Mouse (Mus musculus) intestine, embryonic 15.5 days (tissue): Measurements from ENCODE around the gene Rnps1. TPM values are rescaled to one million over a fixed set of nuclear protein-coding genes. Genes with fewer than 3 reads are reported as not detected.

Source experiments
- ATAC-seq: fragments of 200-750 bp; cut with Nextera tagmentation; 2 replicates; pipeline ENCODE4 v1.8.0; 2017; ENCODE audit warnings: moderate TSS enrichment, moderate library complexity
- H3K27ac ChIP-seq: fragments of 300-500 bp; sonication (generic); 2 replicates; pipeline ENCODE4 v1.5.1; 2015; ENCODE audit warnings: mild to moderate bottlenecking, inconsistent platforms
- H3K27me3 ChIP-seq: fragments of 300-500 bp; sonication (generic); replicated peaks from 2 replicates; pipeline ENCODE4 v1.6.1; 2015; ENCODE audit warnings: inconsistent platforms
- H3K36me3 ChIP-seq: fragments of 300-500 bp; sonication (generic); 2 replicates; pipeline ENCODE4 v1.6.1; 2015; ENCODE audit warnings: inconsistent platforms
- H3K4me1 ChIP-seq: fragments of 300-500 bp; sonication (generic); replicated peaks from 2 replicates; pipeline ENCODE4 v1.6.1; 2015; ENCODE audit warnings: inconsistent platforms
- H3K4me2 ChIP-seq: fragments of 300-500 bp; sonication (generic); replicated peaks from 2 replicates; pipeline ENCODE4 v1.6.1; 2015; ENCODE audit warnings: mild to moderate bottlenecking, inconsistent platforms
- H3K4me3 ChIP-seq: fragments of 300-500 bp; sonication (generic); replicated peaks from 2 replicates; pipeline ENCODE4 v1.5.1; 2015; ENCODE audit warnings: inconsistent platforms
- H3K9ac ChIP-seq: fragments of 300-500 bp; sonication (generic); 2 replicates; pipeline ENCODE4 v1.6.1; 2015; ENCODE audit warnings: inconsistent platforms
- H3K9me3 ChIP-seq: fragments of 300-500 bp; sonication (generic); 2 replicates; pipeline ENCODE4 v1.6.1; 2016; ENCODE audit warnings: inconsistent platforms
- WGBS: fragments of 180-500 bp; shearing (Covaris S2); methylation state at CpG from one replicate; pipeline ENCODE4 v1.1.7; 2015; 5-methylcytosine and 5-hydroxymethylcytosine counted together
- polyA plus RNA-seq: library from polyadenylated mRNA; unstranded; fragments of >200 nt; fragmentation: Nextera tagmentation; extraction: Ambion mirVana; gene quantifications from 2 replicates; pipeline ENCODE4 v1.2.1, GENCODE M21; 2015

The Rnps1 gene
- polyA plus RNA-seq, 1 experiment from 2014 or later, result 257 TPM

DNA sequence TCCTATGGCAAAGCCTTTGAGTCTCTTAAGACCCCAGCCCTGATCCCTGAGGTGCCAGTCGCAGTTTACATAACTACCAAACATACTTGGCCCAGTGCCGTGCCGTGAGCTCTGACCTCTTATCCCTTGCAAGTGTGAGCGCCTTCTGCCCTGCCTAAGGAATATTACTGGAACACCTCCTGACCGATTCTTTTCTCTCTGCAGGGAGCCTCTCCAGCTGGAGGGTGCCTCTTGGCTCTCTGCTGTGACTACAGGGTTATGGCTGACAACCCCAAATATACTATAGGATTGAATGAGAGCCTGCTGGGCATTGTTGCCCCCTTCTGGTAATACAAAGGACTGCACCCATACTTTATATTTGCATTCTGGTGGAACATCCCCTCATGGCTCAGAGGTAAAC is 22.7 kb downstream of the Rnps1 start:
- peaks cover 26% of the 10 kb centered on the region for H3K36me3 ChIP-seq

DNA sequence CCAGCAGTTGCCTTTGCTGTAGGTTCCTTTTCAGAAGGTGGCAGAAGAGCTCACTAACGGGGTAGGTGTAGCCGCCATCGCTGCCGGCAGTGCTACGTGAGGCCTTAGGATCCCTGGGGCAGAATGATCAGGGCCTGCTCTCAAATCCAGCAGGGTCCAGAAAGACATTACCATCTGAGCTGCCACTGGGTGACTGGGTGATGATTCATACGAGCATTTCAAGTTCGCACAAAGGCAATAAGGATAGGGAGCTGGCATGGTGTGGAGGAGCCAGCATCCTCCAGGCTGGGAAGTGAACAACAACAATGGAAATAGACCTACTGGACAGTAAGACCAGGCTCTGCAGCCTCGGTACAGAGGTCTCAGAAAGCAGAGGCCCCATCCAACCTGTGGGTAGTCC is 26.0 kb downstream of the Rnps1 start:
- Histone ChIP-seq H3K27ac (no peak overlapping the region), H3K4me3 (no peak overlapping the region), H3K9me3 (no peaks in the 10 kb centered on the region), H3K36me3 (peaks cover 42% of the 10 kb centered on the region), H3K4me1 (no peaks in the 10 kb centered on the region), H3K27me3 (no peaks in the 10 kb centered on the region), H3K9ac (no peak overlapping the region), H3K4me2 (no peak overlapping the region)
- 86% methylated on average over 8 of the region's 8 CpGs for WGBS
- ATAC-seq, result no peak

More for the DNA sequence above, 22.7 kb downstream of the Rnps1 start:
- no peak overlapping the region for H3K27ac ChIP-seq
- H3K4me3 ChIP-seq, result no peak overlapping the region
- H3K9ac ChIP-seq, result no peak overlapping the region
- peak; percentile 48 for ATAC-seq
- no peaks in the 10 kb centered on the region for H3K9me3 ChIP-seq
- 75% methylated on average over 5 of the region's 5 CpGs for WGBS
- H3K27me3 ChIP-seq, result no peaks in the 10 kb centered on the region
- no peak overlapping the region for H3K4me2 ChIP-seq
- no peaks in the 10 kb centered on the region for H3K4me1 ChIP-seq

DNA sequence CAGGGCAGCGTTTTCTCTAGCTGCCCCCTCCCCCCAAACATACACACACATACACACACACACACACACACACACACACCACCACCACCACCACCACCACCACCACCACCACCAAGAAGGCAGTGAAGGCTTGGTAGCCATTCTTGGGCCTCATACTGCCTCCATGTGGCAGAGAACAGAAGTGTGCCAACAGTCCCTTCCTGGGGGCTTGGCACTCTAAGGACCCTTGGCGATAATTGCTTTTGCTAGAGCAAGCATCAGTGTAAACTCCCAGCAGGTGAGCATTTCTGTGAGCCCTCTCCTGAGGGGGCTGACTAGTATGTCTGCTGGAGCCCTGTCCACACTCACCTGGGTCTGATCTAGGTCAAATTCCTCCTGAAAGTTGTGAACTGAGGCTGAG is 26.8 kb downstream of the Rnps1 start:
- no peaks in the 10 kb centered on the region for H3K27me3 ChIP-seq
- WGBS, result 28% methylated on average over 2 of the region's 2 CpGs
- H3K4me3 ChIP-seq, result no peak overlapping the region
- no peak overlapping the region for H3K27ac ChIP-seq
- peaks cover 47% of the 10 kb centered on the region for H3K36me3 ChIP-seq
- H3K4me2 ChIP-seq, result no peak overlapping the region
- no peak overlapping the region for H3K9ac ChIP-seq
- no peaks in the 10 kb centered on the region for H3K9me3 ChIP-seq
- H3K4me1 ChIP-seq, result no peaks in the 10 kb centered on the region
- ATAC-seq, result no peak

DNA sequence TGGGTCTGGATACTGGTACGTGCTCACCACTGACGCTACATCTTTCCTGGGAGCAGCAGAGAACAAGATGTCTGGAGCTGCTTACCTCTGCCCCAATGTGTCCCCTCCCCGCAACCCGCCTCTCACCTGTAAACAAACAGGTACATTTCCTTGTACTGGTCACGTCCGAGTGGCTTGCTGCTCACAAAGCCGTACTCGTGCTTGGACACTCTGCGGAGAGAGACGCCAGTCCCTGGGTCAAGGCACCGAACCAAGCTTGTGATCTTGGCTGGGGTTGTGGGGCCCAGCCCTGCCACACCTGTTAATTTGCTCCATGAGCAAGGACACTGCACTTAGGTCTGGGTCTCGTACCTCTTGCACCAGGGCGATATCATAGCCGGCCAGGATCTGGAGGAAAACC is 27.7 kb downstream of the Rnps1 start:
- Histone ChIP-seq H3K27ac (no peak overlapping the region), H3K9me3 (no peaks in the 10 kb centered on the region), H3K36me3 (peaks cover 54% of the 10 kb centered on the region), H3K4me3 (no peak overlapping the region), H3K27me3 (no peaks in the 10 kb centered on the region), H3K4me2 (no peak overlapping the region), H3K4me1 (no peaks in the 10 kb centered on the region), H3K9ac (no peak overlapping the region)
- 85% methylated on average over 14 of the region's 14 CpGs for WGBS
- ATAC-seq, result peak; percentile 14; the same call in 1 of the 2 replicates

DNA sequence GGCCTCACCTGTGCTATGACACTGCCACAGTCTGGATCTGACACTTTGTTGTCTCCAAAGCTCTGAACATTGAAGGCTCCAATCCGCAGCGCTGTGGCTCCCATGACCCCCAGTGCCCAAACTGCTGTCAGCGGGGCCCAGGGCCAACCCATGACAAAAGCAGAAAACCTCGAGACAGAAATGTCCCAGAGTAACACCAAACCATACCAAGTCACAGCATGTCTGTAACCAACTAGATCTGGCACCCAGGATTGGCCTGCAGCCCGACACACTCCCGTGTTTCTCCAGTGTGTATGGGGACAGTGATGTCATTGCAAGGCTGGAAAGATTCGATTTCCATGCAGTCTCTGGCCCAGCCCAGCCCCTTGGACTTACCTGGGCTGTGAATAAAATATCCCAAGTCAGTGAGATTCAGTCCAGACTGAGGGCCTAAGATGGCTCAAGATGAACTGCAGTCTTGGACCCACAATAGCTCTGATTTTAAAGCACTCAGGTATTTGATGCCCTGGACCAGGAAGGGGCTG is 28.3 kb downstream of the Rnps1 start, which contains the start of gene Dnase1l2:
TSS of gene Dnase1l2 (minus strand) at position 474 of the 524 bp plus-strand sequence.
- Histone ChIP-seq H3K4me1 (no peaks in the 10 kb centered on the region), H3K4me2 (no peak within 1 kb of the TSS), H3K4me3 (no peak within 1 kb of the TSS), H3K27ac (no peak within 1 kb of the TSS), H3K9ac (no peak within 1 kb of the TSS), H3K9me3 (no peaks in the 10 kb centered on the region), H3K36me3 (peaks cover 56% of the 10 kb centered on the region), H3K27me3 (no peaks in the 10 kb centered on the region)
- ATAC-seq, result no peak
- 85% methylated on average over 7 of the region's 7 CpGs for WGBS

DNA sequence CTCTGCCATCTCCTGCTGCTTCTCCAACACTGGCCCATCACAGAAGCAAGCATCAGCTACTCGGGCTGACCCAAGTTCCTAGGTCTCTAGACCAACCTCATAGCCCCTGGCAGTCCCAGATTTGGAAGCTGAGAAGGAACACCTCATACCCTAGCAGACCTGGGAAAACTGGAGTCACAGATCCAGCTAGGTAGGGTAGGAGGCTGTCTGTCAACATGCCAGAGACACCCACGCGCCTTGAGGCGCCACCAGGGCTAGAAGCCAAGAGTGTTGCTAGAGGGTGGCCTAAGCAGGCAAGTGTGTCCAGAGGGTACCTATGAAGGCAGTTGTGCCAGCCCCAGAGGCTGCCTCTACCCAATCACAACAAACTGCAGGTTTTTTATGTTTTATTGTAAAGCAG is 29.0 kb downstream of the Rnps1 start:
- H3K4me2 ChIP-seq, result no peak overlapping the region
- H3K36me3 ChIP-seq, result peaks cover 62% of the 10 kb centered on the region
- WGBS, result 86% methylated on average over 4 of the region's 4 CpGs
- H3K9ac ChIP-seq, result no peak overlapping the region
- no peak for ATAC-seq
- no peak overlapping the region for H3K27ac ChIP-seq
- H3K4me3 ChIP-seq, result no peak overlapping the region
- H3K9me3 ChIP-seq, result no peaks in the 10 kb centered on the region
- no peaks in the 10 kb centered on the region for H3K4me1 ChIP-seq
- no peaks in the 10 kb centered on the region for H3K27me3 ChIP-seq

DNA sequence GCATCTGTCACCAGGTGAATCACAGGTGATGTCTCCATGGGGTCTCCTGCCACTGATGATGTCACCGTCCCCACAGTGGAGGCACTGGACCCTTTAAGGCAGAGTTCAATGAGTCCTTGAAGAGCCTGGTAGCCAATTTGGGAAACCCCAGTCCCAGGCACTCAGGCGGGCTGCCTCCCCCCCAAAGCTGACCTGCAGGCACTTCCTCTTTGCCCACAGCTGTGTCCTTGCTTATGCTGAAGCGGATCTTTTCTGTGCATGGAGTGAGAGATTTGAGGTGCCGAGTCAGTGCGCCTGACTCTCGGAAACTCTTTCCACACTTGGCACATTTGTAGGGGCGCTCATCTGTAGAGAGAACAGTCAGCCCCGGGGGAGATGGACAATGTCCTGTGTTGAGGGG is 32.2 kb downstream of the Rnps1 start:
- ATAC-seq, result no peak
- Histone ChIP-seq H3K27ac (no peak overlapping the region), H3K36me3 (peaks cover 61% of the 10 kb centered on the region), H3K4me1 (no peaks in the 10 kb centered on the region), H3K4me3 (no peak overlapping the region), H3K9ac (no peak overlapping the region), H3K4me2 (no peak overlapping the region), H3K9me3 (no peaks in the 10 kb centered on the region), H3K27me3 (no peaks in the 10 kb centered on the region)
- 86% methylated on average over 8 of the region's 8 CpGs for WGBS

DNA sequence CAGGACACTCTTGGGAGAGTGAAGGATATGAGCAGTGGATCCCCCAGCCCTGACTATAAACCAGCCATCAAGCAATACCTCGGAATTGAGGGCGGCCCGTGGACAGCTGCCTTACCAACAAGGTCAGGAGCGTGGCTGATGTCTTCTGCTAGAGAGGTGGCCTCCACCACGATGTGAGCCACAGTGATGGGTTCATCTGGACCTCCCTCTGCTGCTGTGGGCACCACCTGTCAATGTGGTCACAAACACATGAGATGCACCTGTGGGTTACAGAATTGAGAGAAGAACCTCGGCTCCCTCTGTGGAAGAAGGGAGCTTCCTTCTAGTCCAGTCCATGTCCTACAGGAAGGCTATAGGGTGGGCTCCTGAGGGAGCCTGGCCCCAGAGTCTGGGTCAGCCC is 35.1 kb downstream of the Rnps1 start:
- H3K4me3 ChIP-seq, result no peak overlapping the region
- H3K9me3 ChIP-seq, result no peaks in the 10 kb centered on the region
- H3K27ac ChIP-seq, result no peak overlapping the region
- H3K9ac ChIP-seq, result no peak overlapping the region
- 96% methylated on average over 6 of the region's 6 CpGs for WGBS
- no peaks in the 10 kb centered on the region for H3K27me3 ChIP-seq
- no peak overlapping the region for H3K4me2 ChIP-seq
- no peak for ATAC-seq
- H3K36me3 ChIP-seq, result peaks cover 46% of the 10 kb centered on the region
- H3K4me1 ChIP-seq, result peaks cover 12% of the 10 kb centered on the region

DNA sequence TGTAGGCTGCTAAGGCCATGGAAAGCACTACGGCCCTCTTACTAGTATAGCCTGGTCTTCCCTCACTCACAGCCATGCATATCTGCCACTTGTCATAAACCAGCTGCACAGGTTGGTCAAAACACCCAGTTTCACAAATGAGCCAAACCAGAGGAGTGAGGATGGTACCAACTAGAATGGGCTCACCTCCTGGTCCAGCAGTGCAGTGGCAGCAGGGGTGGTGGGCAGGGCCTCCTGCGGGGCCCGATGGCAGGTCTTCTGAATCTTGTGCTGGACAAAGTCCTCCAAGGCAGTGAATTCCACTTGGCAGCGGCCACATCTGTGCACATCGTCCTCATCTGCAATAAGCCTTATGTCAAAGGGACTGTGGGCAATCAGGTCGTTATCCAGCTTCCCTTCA is 36.9 kb downstream of the Rnps1 start:
- Histone ChIP-seq H3K9ac (no peak overlapping the region), H3K4me1 (peaks cover 12% of the 10 kb centered on the region), H3K9me3 (no peaks in the 10 kb centered on the region), H3K4me3 (no peak overlapping the region), H3K27ac (no peak overlapping the region), H3K27me3 (no peaks in the 10 kb centered on the region), H3K4me2 (no peak overlapping the region), H3K36me3 (peaks cover 30% of the 10 kb centered on the region)
- no peak for ATAC-seq
- WGBS, result 91% methylated on average over 6 of the region's 6 CpGs

DNA sequence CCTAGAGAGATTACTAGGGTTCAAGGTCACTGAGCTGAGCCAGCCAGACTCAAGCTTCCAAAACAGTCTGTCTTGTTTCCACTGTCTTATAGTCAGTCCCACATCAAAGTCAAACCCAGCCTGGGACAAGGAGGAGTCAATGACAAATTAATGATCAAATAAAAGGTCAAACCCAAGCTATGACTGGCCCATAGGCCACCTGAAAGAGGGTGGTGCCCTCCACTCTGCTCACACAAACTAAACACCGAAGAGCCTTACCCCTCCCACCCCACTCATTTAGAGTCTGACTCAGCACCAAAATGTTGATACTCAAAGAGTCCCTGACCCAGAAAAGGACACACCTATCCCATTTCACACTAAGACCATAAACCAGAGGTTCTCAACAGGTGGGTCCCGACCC is 39.0 kb downstream of the Rnps1 start:
- Histone ChIP-seq H3K4me1 (peaks cover 12% of the 10 kb centered on the region), H3K4me2 (peak overlapping the region; percentile 60; the same call in 1 of the 2 replicates), H3K9me3 (no peaks in the 10 kb centered on the region), H3K27me3 (no peaks in the 10 kb centered on the region), H3K27ac (no peak overlapping the region), H3K4me3 (no peak overlapping the region), H3K9ac (no peak overlapping the region), H3K36me3 (peaks cover 12% of the 10 kb centered on the region; the same call in 1 of the 2 replicates)
- WGBS, result 52% methylated on average over 2 of the region's 2 CpGs
- no peak for ATAC-seq

DNA sequence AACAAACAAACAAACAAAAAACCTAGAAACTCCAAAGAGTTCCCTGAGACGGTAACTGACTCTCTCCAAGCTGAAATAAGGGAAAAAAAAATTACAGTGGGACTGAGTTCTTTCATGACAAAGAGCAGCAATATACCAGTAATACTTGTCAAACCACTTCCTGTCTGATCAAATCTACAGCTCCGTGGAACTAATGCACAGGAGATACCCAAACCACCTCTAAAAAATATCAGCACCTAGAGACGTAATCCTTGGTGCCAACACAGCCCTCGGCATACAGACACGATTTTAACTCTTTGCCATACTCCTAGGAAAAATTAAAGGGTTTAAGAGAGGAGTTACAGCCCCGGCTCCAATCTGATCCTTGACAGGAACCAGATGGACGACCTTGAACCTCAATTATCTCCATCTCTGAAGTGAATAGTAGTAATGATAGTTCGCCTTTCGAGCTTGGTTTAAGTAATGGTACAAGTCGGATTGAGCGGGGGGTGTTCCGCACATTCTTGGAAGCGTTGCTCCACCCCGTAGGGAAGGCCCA is 39.9 kb downstream of the Rnps1 start:
- 1% methylated on average over 14 of the region's 14 CpGs for WGBS
- Histone ChIP-seq H3K4me1 (peaks cover 12% of the 10 kb centered on the region), H3K9ac (peak overlapping the region; percentile 94), H3K4me2 (peak overlapping the region; percentile 60), H3K4me3 (peak overlapping the region; percentile 88), H3K27me3 (no peaks in the 10 kb centered on the region), H3K9me3 (no peaks in the 10 kb centered on the region), H3K27ac (peak overlapping the region; percentile 98), H3K36me3 (peaks cover 10% of the 10 kb centered on the region; the same call in 1 of the 2 replicates)
- 0 out of 2 replicates have a peak, but pooled peaks have one; percentile 3 for ATAC-seq

DNA sequence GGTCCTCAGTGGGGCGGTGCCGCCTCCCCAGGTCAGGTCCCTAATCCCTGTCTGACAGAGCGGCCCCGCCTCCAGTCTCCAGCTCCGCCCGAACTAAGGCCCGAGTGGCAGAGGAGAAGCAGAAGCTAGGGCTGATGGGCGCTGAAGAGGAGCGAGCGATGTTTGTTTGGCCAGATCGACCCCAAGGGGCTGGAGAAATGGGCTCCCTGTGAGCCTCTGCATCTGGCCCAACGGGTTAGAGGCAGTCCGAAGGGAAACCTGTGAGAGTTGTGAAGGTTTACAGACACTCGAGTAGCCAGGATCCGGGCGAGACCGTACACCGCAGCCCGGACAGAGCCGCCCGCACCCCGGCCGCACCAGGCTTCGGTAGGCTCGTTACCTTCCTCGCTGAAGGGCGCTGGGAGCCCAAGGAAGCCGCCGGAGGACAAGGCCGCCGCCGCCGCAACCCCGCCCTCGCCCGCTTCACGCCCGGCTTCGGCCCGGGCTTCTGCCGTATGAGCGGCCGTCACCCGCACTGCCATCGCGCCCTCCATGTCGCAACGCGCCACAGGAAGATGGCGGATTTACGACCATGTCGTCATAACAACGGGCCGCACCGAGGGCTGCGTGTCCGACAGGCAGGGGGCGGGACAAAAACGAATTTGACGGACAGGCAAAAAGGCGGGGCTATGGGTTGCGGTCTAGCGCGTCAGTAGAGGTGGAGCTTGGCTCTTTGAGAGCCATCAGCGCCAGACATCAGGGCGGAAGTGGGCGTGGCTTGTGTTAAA is 40.6 kb downstream of the Rnps1 start:
- H3K4me1 ChIP-seq, result peaks cover 12% of the 10 kb centered on the region
- H3K9me3 ChIP-seq, result no peaks in the 10 kb centered on the region
- ATAC-seq, result peak; percentile 95
- peak overlapping the region; percentile 88 for H3K4me3 ChIP-seq
- H3K27ac ChIP-seq, result peak overlapping the region; percentile 98
- peaks cover 4% of the 10 kb centered on the region; the same call in 1 of the 2 replicates for H3K36me3 ChIP-seq
- WGBS, result under 1% methylated on average over 66 of the region's 67 CpGs
- peak overlapping the region; percentile 94 for H3K9ac ChIP-seq
- peak overlapping the region; percentile 60 for H3K4me2 ChIP-seq
- no peaks in the 10 kb centered on the region for H3K27me3 ChIP-seq
